Mouse (Mus musculus) C2C12 (cell line): Measurements from ENCODE around the gene Crym.

Source experiments
- CTCF ChIP-seq: IDR thresholded peaks from one replicate; pipeline ENCODE4 v1.5.1; 2011; ENCODE audit not compliant: control insufficient read depth, insufficient read depth, insufficient read length
- MAX ChIP-seq: IDR thresholded peaks from one replicate; pipeline ENCODE4 v1.6.1; 2011; ENCODE audit warnings: mild to moderate bottlenecking, control low read depth
- MYOG ChIP-seq: IDR thresholded peaks from one replicate; pipeline ENCODE4 v1.6.1; 2011; ENCODE audit not compliant: control insufficient read depth, insufficient read length; ENCODE audit errors: extremely low read depth

DNA sequence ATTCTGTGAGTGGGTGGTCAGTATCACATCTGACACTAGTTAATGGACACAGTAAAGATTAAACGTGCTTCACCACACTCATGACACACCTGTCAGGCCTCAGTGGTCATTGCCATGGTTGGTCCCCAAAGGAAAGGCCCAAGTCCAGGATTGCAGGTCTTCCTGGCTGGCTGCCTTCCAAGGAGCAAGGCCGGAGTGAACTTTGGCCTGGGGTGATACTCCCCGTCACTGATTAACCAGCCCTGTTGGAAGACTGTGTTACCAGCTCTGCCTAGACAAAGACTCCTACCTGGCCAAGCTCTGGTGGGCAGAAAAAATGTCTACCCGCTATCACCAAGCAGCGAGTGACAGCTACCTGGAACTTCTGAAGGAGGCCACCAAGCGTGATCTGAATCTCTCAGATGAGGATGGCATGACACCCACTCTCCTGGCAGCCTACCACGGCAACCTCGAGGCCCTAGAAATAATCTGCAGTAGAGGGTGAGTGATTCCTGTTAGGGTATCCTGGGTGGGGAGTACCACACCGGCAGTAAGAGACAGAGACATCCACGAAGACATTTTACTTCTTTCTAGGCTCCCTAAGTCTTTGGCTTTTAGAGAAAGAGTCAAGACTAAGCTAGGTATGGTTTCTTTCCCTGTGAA is 28.2 kb downstream of the Crym start, which contains the start of gene Anks4b:
- no peak for TF ChIP-seq CTCF
- no peak for TF ChIP-seq MAX
- no peak for TF ChIP-seq MYOG
